Mouse (Mus musculus): ENCODE results near the gene Mrpl45.
A peak's percentile ranks its signal among the peaks of the same experiment; 100 is the strongest.

Gene Mrpl45

DNA sequence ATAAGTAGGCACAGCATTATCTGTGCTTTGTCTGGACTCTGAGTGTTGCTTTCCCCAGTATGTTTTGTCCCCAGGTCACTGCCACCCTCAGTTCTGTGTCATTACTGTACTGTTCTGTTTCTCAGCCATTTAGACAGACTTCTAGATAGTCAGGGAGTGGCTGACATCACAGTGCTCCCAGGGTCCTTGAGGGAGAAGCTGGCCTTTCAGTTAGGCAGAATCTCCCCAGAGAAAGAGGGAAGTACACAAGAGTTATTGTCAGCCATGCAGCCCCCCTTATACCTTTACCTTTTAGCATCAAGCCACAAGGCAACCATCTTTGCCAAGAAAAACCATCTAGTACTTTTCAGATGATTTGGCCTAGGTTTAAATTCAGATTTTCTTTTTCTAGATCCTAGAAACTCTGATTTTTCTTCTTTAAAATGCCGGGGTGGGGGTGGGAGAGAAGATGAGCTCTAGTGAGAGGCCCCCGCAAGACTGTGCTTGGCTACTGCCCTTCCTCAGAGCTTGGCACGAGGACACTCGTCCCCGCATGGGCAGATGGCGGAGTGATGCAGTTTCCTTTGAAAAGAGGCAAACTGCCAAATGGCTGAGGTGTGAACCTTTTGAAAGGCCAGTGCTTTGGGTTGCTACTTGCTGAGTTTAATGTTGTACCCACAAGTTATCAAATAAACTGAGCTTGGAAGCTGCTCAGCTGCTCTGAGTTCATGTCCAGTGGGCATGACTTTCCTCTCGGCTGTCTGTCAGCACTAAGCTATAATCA lies 55.0 kb downstream of the Mrpl45 start:
- peak; percentile 83 for DNase-seq

DNA sequence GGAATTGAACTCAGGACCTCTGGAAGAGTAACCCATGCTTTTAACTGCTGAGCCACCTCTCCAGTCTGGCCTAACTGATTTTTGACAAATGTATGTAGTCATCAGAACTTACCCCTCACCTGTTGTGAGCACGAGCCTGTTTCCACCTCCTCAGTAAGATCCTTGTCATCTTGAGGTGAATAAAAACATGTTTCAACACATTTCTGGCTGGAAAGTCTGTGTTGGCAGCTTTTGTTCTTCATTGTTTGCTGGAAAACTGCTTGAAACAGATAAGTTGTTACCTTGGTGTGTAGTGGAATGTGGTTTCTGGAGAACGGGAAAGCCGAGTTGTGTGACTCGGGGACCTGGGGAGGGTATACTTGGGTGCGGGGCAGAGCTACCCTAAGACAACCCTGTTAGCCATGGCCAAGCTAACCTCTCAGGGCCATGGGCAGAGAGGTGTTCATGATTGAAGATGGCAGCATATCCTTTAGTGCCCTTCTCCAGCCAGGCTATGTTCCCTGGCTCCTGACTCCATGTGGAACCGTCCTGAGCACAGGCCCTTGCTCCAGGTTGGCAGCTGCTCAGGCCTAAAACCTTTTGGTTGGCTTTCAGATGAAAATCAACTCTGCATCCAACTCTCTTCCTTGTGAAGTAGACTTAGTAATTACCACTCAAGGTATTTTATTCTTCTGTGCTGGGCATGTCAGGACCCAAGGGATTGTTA lies 56.8 kb downstream of the Mrpl45 start:
- DNase-seq, result no peak

DNA sequence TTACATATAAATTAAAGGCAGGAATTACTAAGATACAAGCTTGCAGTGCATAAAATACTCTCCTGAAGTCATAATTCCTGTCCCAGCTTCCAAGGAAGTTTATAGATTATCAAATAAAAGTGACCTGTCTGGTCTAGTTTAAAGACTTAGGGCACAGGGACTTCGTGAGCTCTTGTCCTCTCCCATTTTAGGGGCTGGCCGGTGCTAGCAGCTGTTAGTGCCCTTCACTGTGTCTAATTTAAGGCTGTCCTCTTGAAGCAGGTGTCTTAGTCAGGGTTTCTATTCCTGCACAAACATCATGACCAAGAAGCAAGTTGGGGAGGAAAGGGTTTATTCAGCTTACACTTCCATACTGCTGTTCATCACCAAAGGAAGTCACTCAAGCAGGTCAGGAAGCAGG lies 57.9 kb downstream of the Mrpl45 start:
- DNase-seq, result no peak

Data from right cerebral cortex, adult 18-20 months (tissue).